Mouse (Mus musculus) ovary, postnatal 36 days (tissue): ENCODE data around the gene Slc9a9.

Experiments used
- DNase-seq: peaks from one replicate; pipeline ENCODE4 v3.0.0; 2022; ENCODE audit warnings: low spot score, mixed read lengths

Gene Slc9a9

GRCm38 (mm10) chr9:94950676-94951075 lies 281.0 kb downstream of the Slc9a9 start:
- no peak for DNase-seq

GRCm38 (mm10) chr9:94955645-94956044 lies 285.9 kb downstream of the Slc9a9 start:
- DNase-seq: no peak

DNA sequence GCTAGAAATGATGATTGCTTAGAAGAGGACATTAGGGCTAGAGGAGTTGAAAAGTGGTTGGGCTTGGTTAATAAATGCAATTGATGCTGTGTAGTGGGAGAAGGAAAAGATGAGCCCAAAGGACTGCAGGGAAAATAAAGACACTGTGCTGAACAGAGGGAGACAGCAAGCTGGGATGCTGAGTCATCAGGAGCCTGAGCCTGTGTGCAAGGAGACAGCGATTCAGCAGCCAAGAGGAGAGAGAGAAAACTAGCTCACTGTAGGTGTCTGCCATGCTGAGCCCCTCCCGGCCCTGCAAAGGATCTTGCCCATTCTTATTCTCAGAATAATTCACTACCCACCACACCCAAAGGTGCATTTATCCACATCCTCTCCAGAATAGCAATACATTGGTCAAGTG lies 288.7 kb downstream of the Slc9a9 start:
- DNase-seq: no peak

DNA sequence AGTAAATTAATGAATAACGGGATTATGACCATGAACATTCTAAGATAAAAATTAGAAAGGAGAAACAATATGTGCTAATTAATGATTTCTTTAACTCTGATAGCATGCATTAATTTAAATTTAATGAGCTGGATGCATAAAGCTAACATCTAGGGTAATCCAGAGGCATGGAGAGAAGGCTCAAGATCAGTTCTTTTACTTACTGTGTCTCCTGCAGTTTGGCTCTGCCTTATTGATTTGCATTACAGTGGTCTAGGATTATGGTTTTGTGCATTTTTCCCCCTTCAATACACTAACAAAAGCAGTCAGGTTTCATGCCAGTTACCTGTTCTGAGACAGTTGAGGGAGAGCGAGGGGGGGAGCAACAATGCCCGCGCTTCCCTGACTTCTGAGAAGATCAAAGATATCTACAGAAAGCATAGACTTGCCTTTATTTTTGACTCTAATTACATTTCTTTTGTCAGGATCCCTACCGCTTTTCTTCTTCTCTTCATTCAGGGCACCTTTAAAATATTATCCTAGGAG lies 298.9 kb downstream of the Slc9a9 start:
- no peak for DNase-seq

DNA sequence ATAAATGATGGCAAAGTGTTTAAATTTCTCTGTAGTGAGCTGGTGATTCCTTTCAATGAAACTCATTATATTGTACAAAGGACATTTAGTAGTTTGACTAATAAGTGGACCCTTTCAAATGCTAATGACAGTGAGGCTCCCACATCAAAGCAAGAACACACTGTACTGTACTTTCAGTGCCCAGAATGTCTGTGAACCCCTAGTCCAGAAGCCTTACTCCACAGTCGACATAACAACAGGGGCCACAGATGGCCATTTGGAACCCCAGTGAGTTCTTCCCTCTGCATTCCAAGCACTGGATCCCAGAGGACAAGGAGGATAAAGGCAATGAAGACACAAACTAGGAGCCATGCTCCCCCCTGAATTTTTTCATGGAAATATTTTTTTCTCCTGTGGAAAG lies 299.4 kb downstream of the Slc9a9 start:
- no peak for DNase-seq

DNA sequence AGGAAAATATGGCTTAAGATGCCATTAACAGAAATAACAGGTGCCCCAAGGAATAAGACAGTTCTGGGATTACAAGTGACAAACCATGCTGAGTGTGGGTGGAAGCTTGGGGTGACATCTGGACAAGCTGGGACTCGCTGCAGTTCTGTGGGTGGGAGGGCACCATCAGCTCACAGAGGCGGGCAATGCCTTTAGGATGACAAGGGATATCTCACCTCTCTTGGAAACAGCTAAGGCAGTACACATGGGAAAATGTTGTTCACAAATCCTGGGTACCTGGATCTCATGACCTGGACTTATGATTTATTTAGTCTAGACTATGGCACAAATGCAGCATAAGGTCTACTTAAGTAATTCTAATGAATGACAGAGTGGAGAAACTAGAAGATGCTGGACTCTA lies 302.3 kb downstream of the Slc9a9 start:
- DNase-seq: no peak

- no peak for DNase-seq
Measured at GRCm38 (mm10) chr9:94972693-94973092, 303.0 kb downstream of the Slc9a9 start.

DNA sequence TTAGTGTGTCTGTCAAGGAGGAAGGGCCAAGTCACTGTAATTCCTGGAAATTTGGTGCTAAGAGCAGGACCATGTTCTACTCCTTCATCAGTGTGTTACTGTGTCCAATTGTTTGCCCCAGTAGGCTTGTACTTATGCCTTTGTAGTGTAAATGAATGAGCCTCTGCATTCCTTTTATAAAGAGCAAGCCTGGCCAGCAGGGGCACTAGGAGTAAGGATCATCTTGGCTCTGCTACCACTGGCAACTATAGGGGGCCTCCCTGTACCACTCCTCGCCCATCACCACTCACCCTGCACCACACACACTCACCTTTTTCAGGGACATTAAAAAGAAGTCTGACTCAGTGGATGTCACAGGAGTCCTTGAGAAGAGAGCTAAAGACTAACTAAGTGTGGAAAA lies 306.5 kb downstream of the Slc9a9 start:
- no peak for DNase-seq

DNA sequence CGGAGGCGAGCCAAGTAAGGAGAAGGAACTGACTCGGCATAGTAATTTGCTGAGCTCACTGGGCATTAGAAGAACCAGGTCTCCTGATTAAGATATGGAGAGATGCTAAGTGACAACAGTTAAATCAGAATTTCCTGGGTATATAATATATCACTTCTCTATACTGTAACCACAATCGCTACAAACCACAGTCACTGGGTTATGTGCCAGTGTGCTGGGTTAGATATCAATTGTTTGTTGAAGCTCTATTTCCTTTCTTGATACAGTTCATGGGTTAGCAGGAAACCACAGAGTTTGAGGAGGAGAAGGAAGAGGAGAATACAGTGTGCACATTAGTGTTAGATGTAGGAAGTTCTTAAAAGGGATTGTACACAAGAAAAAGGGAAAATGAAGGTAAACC lies 323.9 kb downstream of the Slc9a9 start:
- no peak for DNase-seq

GRCm38 (mm10) chr9:95020136-95020706 lies 350.5 kb downstream of the Slc9a9 start:
- no peak for DNase-seq

GRCm38 (mm10) chr9:95034140-95034970 lies 364.6 kb downstream of the Slc9a9 start:
- DNase-seq: no peak

DNA sequence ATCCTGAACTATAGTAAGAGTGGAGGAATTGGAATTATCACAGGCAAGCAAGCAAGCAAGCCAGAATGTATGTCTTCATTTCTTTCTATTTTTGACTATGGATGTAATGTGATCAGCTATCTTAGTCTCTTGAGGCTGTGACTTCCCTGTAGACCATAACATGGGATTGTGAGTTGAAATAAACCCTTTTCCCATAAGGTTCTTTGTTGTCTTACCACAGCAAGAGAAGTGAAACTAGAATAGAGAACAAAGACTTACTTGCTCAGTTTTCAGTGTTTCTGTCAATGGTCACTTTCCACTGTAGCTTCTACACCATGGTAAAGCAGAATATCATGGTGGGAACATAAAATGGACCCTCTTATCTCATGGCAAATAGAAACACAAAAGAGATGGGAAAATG lies 366.5 kb downstream of the Slc9a9 start:
- no peak for DNase-seq

- DNase-seq: no peak
Measured at GRCm38 (mm10) chr9:95042420-95042819, 372.7 kb downstream of the Slc9a9 start.

GRCm38 (mm10) chr9:95052160-95052559 lies 382.5 kb downstream of the Slc9a9 start:
- no peak for DNase-seq

- DNase-seq: no peak
Measured at GRCm38 (mm10) chr9:95053183-95053582, 383.5 kb downstream of the Slc9a9 start.

- no peak for DNase-seq
Measured at GRCm38 (mm10) chr9:95055843-95056242, 386.1 kb downstream of the Slc9a9 start.

- DNase-seq: no peak
Measured at GRCm38 (mm10) chr9:95060702-95061101, 391.0 kb downstream of the Slc9a9 start.

DNA sequence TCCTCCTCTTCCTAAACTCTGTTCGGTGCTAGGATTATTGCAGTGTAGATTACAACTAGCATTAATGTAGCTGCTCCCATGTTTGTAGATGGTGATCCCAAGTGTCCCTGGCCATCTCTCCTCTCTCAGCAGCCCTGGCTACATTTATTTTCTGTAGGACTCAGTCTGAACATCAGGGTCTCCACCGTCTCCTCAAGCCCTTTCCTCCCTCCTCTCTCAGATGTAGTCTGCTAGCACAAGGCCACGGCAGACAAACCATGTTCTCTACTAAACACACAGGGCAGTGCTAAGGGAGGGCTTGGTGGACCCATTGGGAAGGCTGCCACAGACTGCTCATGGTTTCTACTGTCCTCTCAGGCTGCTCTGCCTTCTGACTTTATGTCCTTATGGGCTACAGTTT lies 397.3 kb downstream of the Slc9a9 start:
- no peak for DNase-seq

DNA sequence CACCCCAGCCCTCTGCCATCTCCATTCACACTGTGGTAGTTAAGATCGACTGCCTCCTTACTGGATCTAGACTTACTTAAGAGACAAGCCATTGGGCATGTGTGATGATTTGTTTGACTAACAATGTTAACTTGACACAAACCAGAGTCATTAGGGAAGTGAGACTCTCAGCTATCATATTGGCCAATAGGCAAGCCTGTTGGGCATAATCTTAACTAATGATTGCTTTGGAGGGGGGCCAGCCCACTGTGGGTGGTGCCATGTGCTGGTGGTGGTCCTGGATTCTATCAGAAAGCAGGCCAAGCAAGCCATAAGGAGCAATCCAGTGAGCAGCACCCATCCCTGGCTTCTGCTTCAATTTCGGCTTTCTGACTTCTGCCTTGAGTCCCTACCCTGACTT lies 398.8 kb downstream of the Slc9a9 start:
- no peak for DNase-seq

GRCm38 (mm10) chr9:95070832-95071519 lies 401.3 kb downstream of the Slc9a9 start:
- DNase-seq: no peak

DNA sequence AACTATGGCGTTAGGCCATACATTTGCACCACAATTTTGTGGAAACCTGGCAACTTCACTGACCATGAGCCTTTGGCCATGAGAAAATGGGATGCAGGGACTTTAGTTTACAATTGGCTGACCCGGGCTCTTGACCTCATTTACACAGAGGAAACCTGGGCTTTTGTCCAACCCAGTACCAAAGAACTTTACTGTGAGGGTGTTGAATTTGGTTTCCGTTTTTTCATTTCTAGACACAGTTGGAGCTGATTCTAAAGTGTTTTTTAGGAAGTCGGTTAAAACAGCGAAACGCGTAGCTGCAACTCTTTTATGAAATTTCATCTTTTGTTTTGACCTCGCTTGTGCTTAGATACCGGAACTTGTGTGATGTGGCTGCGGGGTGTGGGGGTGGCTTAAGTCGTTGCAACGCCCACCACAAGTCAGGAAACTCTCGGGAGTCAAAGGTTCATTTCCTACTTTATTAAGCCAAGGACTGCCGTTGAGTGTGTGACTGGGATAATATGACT lies 402.8 kb downstream of the Slc9a9 start:
- no peak for DNase-seq

- no peak for DNase-seq
Measured at GRCm38 (mm10) chr9:95073691-95074090, 404.0 kb downstream of the Slc9a9 start.

GRCm38 (mm10) chr9:95075856-95076255 lies 406.1 kb downstream of the Slc9a9 start:
- no peak for DNase-seq
